Mouse (Mus musculus) olfactory bulb, adult 2 months (tissue): ENCODE results near the gene Muc3. TPM values are rescaled to one million over a fixed set of nuclear protein-coding genes. Genes with fewer than 3 reads are reported as not detected.

Experiments used
- H3K27ac ChIP-seq: fragments of 200-500 bp; 2 replicates; pipeline ENCODE4 v1.5.1; 2012; ENCODE audit warnings: low read depth, low read length; ENCODE audit not compliant: insufficient read depth
- H3K4me1 ChIP-seq: fragments of 200-500 bp; 2 replicates; pipeline ENCODE4 v1.6.1; 2012; ENCODE audit warnings: low read length; ENCODE audit not compliant: control insufficient read depth, insufficient read depth
- H3K4me3 ChIP-seq: fragments of 200-500 bp; 2 replicates; pipeline ENCODE4 v1.5.1; 2012; ENCODE audit warnings: mild to moderate bottlenecking, low read depth, low read length, moderate library complexity; ENCODE audit not compliant: insufficient read depth
- CTCF ChIP-seq: fragments of 200-500 bp; IDR thresholded peaks from 2 replicates; pipeline ENCODE4 v1.5.1; 2012; ENCODE audit warnings: low read depth, mild to moderate bottlenecking, low read length, moderate library complexity; ENCODE audit not compliant: insufficient read depth
- POLR2A ChIP-seq: fragments of 200-500 bp; IDR thresholded peaks from 2 replicates; pipeline ENCODE4 v1.6.1; 2012; ENCODE audit warnings: mild to moderate bottlenecking, low read depth, low read length, moderate library complexity; ENCODE audit not compliant: insufficient read depth
- WGBS: fragments of 180-500 bp; shearing (Covaris S2); methylation state at CpG from one replicate; pipeline ENCODE4 v1.1.7; 2018; 5-methylcytosine and 5-hydroxymethylcytosine counted together
- polyA plus RNA-seq: library from polyadenylated mRNA; stranded (reverse); fragments of >200 nt; gene quantifications from 2 replicates; pipeline ENCODE4 v1.2.4, GENCODE M21; 2012; ENCODE audit warnings: low replicate concordance; ENCODE audit not compliant: missing spikeins, insufficient read depth, insufficient read length

The Muc3 gene
- polyA plus RNA-seq, 1 experiment = not detected

DNA sequence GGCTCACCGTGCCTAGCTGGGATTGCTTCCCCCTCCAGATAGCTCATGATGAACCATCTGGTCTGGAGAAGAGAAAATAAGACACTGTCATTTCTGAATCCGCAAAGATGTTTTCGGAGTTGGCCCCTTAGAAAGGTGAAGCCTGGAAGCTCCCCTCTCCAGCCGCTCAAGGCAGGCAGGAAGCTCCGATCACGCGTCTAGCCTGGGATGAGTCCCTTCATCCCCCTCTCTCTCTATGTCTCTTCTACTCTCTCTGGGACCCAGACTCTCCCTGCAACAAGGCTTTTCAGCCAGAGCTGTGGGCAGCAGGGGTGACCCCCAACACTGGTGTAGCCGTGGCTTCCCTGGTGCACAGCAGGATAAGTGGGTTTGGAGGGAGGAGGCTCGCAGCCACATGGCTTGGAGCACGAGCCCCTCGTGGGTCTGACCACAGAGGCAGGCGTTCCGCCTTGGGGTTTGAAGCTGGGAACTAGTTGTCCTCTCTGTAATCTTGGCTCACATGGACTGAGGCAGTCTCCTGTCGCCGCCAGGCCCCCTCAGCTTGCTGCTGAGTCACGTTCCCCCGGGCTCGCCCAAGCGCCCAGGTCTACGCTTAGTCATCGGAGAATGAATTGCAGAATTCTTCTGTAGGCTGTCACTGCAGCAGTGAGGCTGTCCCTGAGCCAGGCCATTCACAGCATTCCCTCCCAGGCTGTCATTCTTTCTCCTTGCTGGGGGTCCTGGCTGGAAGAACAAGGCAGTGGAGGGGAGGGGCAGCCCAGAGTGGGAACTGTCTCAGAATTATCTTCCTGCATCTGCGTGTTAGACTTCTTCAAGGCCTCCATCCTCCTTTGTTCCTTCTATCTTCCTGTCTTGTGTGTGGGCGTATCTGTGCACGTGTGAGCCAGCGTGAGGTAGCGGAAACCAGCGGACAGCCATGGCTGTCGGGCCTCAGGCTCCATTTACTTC, 46.3 kb downstream of the Muc3 start:
- Histone ChIP-seq H3K27ac (peak overlapping the region; percentile 53), H3K4me1 (peaks cover 24% of the 10 kb centered on the region), H3K4me3 (no peak overlapping the region)
- TF ChIP-seq POLR2A (no peak), CTCF (no peak)
- 40% methylated on average over 28 of the region's 28 CpGs for WGBS

DNA sequence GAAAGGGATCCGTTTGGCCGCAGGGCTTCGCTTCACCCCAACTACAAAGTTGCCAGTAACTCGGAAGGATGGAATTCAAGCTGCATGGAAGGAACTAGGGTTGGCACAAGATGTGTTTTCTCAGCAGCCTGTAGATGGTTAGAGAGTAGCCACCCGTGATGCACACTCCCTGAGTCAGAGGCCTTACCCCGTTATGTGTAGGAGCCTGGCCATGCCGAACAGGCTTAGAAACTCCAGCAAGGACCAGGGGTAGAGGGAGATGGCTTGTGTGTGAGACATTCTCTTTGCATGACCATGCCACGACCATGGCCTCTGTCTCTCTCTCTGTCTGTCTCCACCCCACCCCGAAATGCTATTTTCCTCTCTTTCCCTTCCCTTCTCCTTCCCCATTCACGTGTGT, 47.0 kb downstream of the Muc3 start:
- WGBS = 78% methylated on average over 10 of the region's 10 CpGs
- Histone ChIP-seq H3K4me3 (no peak overlapping the region), H3K27ac (peak overlapping the region; percentile 34; the same call in 1 of the 2 replicates), H3K4me1 (peaks cover 24% of the 10 kb centered on the region)
- TF ChIP-seq POLR2A = no peak
- TF ChIP-seq CTCF = no peak

- WGBS = 64% methylated on average over 4 of the region's 4 CpGs
- Histone ChIP-seq H3K27ac (no peak overlapping the region), H3K4me3 (no peak overlapping the region), H3K4me1 (peaks cover 24% of the 10 kb centered on the region)
- TF ChIP-seq CTCF (no peak), POLR2A (no peak)
Observed at GRCm38 (mm10) chr5:137100660-137101059, 48.5 kb downstream of the Muc3 start.

- H3K27ac ChIP-seq = no peak overlapping the region
- no peak overlapping the region for H3K4me3 ChIP-seq
- H3K4me1 ChIP-seq = peaks cover 23% of the 10 kb centered on the region
- 86% methylated on average over 11 of the region's 11 CpGs for WGBS
- TF ChIP-seq CTCF = no peak
- no peak for TF ChIP-seq POLR2A
Observed at GRCm38 (mm10) chr5:137098418-137098817, 50.7 kb downstream of the Muc3 start.

DNA sequence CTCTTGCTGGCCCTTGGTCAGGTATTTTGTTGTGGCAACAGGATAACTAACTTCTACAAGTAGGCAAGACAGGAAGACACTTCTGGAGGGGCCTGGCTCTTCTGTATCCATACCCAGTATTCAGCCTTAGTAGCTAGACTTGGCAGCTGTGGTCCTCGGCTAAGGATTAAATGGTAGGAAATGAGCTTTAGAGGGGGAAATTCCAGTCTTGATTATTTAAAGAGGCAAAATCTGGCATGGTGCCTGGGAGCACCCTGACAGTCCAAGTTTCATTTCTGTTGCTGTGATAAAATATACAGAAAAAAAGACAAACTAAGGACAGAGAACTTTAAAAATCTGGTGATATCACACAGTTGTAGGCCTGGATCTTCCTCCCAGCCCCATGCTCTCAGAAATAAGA, 53.1 kb downstream of the Muc3 start:
- no peak overlapping the region for H3K27ac ChIP-seq
- TF ChIP-seq CTCF (no peak), POLR2A (no peak)
- H3K4me3 ChIP-seq = no peak overlapping the region
- H3K4me1 ChIP-seq = 0 out of 2 replicates have a peak, but pooled peaks cover 4% of the 10 kb centered on the region
- 19% methylated on average over 1 of the region's 1 CpGs for WGBS

GRCm38 (mm10) chr5:137095135-137095534, 54.0 kb downstream of the Muc3 start:
- TF ChIP-seq CTCF = no peak
- TF ChIP-seq POLR2A = no peak
- 0 out of 2 replicates have a peak, but pooled peaks cover 4% of the 10 kb centered on the region for H3K4me1 ChIP-seq
- no peak overlapping the region for H3K4me3 ChIP-seq
- WGBS = 90% methylated on average over 10 of the region's 10 CpGs
- H3K27ac ChIP-seq = no peak overlapping the region

DNA sequence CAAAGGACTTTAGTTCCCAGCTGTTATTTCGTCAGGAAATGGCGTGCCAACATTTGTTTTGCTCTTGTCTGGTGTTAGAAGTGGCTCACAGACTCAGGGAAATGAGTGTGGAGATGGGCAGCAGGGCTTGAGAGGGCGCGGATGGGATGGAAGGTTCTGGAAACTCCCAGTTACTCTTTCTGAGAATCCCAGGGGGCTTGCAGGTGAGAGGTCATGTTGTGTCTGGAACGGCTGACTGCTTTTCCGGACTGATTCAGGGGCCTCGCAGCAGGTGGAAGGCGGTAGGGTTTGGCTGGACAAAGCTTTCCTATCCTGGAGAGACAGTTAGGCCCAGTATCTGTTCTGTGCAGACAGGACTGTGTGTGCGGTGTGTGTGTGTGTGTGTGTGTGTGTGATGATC, 55.4 kb downstream of the Muc3 start:
- Histone ChIP-seq H3K27ac (no peak overlapping the region), H3K4me1 (0 out of 2 replicates have a peak, but pooled peaks cover 4% of the 10 kb centered on the region), H3K4me3 (no peak overlapping the region)
- WGBS = 82% methylated on average over 9 of the region's 9 CpGs
- TF ChIP-seq CTCF (no peak), POLR2A (no peak)

- Histone ChIP-seq H3K4me3 (no peak overlapping the region), H3K27ac (no peak overlapping the region), H3K4me1 (0 out of 2 replicates have a peak, but pooled peaks cover 4% of the 10 kb centered on the region)
- WGBS = 75% methylated on average over 6 of the region's 6 CpGs
- TF ChIP-seq CTCF (no peak), POLR2A (no peak)
Observed at GRCm38 (mm10) chr5:137091560-137091959, 57.6 kb downstream of the Muc3 start.

DNA sequence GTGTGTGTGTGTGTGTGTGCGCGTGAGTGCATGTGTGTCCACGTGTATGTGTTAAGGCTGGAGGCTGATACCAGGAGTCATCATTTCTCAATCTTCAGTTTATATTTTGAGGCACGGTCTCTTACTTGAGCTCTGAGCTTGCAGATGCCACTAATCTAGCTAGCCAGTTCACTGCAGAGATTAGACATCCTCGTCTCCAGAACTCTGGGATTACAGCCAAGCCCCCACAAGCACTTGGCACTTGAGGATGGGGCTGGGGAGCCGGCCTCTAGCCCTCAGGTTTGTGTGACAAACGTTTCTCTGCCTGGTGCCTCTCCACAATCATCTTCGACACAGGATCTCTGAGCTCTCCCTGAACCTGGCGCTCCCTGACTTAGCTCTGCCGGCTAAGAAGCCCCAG, 58.3 kb downstream of the Muc3 start:
- 79% methylated on average over 10 of the region's 10 CpGs for WGBS
- TF ChIP-seq POLR2A (no peak), CTCF (no peak)
- no peak overlapping the region for H3K4me3 ChIP-seq
- 0 out of 2 replicates have a peak, but pooled peaks cover 4% of the 10 kb centered on the region for H3K4me1 ChIP-seq
- H3K27ac ChIP-seq = no peak overlapping the region
